Mouse (Mus musculus) MEL (cell line): ENCODE measurements around the gene Slc38a2. TPM values are rescaled to one million over a fixed set of nuclear protein-coding genes. Genes with fewer than 3 reads are reported as not detected.

Source experiments
- DNase-seq: peaks from one replicate; pipeline ENCODE4 v3.0.0; 2011; ENCODE audit warnings: low read depth, low spot score
- H3K27ac ChIP-seq: 2 replicates; pipeline ENCODE4 v1.5.1; 2012; ENCODE audit warnings: low read depth, mild to moderate bottlenecking, control low read depth, low read length, moderate library complexity; ENCODE audit not compliant: control insufficient read depth
- H3K27me3 ChIP-seq, 2 experiments: fragments of 150-350 bp in 1 of 2; sonication (generic) in 1 of 2; 2 replicates each; pipeline ENCODE4 v1.6.1; 2012; ENCODE audit warnings: low read length in 2 of 2, mild to moderate bottlenecking in 2 of 2, improper control_type of control experiment in 1 of 2, moderate library complexity in 1 of 2; ENCODE audit not compliant: insufficient read depth in 2 of 2, control insufficient read depth in 1 of 2
- H3K36me3 ChIP-seq, 2 experiments: 2 replicates each; pipeline ENCODE4 v1.6.1; 2012 to 2014; ENCODE audit warnings: low read length in 2 of 2, improper control_type of control experiment in 1 of 2, inconsistent platforms in 1 of 2, mild to moderate bottlenecking in 1 of 2; ENCODE audit not compliant: insufficient read depth in 2 of 2, control insufficient read depth in 1 of 2
- H3K4me1 ChIP-seq, 2 experiments: fragments of 150-350 bp in 1 of 2; sonication (generic) in 1 of 2; 2 replicates each; pipeline ENCODE4 v1.6.1; 2012; ENCODE audit warnings: low read length in 2 of 2, improper control_type of control experiment in 1 of 2, mild to moderate bottlenecking in 1 of 2; ENCODE audit not compliant: insufficient read depth in 2 of 2, control insufficient read depth in 1 of 2
- H3K4me3 ChIP-seq, 2 experiments: fragments of 150-350 bp in 1 of 2; sonication (generic) in 1 of 2; 2 replicates each; pipeline ENCODE4 v1.5.1; 2012; ENCODE audit warnings: low read depth in 2 of 2, low read length in 2 of 2, mild to moderate bottlenecking in 2 of 2, moderate library complexity in 2 of 2, control low read depth in 1 of 2, improper control_type of control experiment in 1 of 2; ENCODE audit not compliant: control insufficient read depth in 1 of 2, insufficient read depth in 1 of 2
- H3K79me2 ChIP-seq: 2 replicates; pipeline ENCODE4 v1.6.1; 2012; ENCODE audit warnings: mild to moderate bottlenecking, low read length, moderate library complexity; ENCODE audit not compliant: control insufficient read depth, poor library complexity, insufficient read depth
- H3K9ac ChIP-seq: 2 replicates; pipeline ENCODE4 v1.6.1; 2012; ENCODE audit warnings: low read depth, mild to moderate bottlenecking, control low read depth, low read length, moderate library complexity; ENCODE audit not compliant: control insufficient read depth, poor library complexity, severe bottlenecking
- H3K9me3 ChIP-seq: fragments of 150-350 bp; sonication (generic); replicated peaks from 2 replicates; pipeline ENCODE4 v1.6.1; 2012; ENCODE audit warnings: mild to moderate bottlenecking, low read length, improper control_type of control experiment, moderate library complexity; ENCODE audit not compliant: insufficient read depth
- CHD1 ChIP-seq: IDR thresholded peaks from 2 replicates; pipeline ENCODE4 v1.6.1; 2012; ENCODE audit warnings: low read depth, mild to moderate bottlenecking, inconsistent platforms, low read length, improper control_type of control experiment
- CHD2 ChIP-seq: IDR thresholded peaks from 2 replicates; pipeline ENCODE4 v1.6.1; 2011; ENCODE audit warnings: low read length, improper control_type of control experiment
- ETS1 ChIP-seq: IDR thresholded peaks from 2 replicates; pipeline ENCODE4 v1.6.1; 2012; ENCODE audit warnings: low read depth, mild to moderate bottlenecking, inconsistent platforms, low read length, improper control_type of control experiment, moderate library complexity
- JUND ChIP-seq: IDR thresholded peaks from 2 replicates; pipeline ENCODE4 v1.6.1; 2011; ENCODE audit warnings: low read depth, mild to moderate bottlenecking, improper control_type of control experiment, low read length
- MXI1 ChIP-seq: IDR thresholded peaks from 2 replicates; pipeline ENCODE4 v1.6.1; 2011; ENCODE audit warnings: mild to moderate bottlenecking, low read depth, low read length, improper control_type of control experiment
- POLR2A ChIP-seq, 2 experiments: IDR thresholded peaks; 2 replicates each; pipeline ENCODE4 v1.6.1; 2011 to 2012; ENCODE audit warnings: low read length in 2 of 2, mild to moderate bottlenecking in 2 of 2, control low read depth in 1 of 2, improper control_type of control experiment in 1 of 2, low read depth in 1 of 2, moderate library complexity in 1 of 2; ENCODE audit not compliant: control insufficient read depth in 1 of 2, insufficient read depth in 1 of 2, poor library complexity in 1 of 2
- POLR2AphosphoS2 ChIP-seq: IDR thresholded peaks from 2 replicates; pipeline ENCODE4 v1.6.1; 2011; ENCODE audit warnings: low read length, improper control_type of control experiment
- POLR2AphosphoS5 ChIP-seq: IDR thresholded peaks from 2 replicates; pipeline ENCODE4 v1.6.1; 2012; ENCODE audit warnings: low read depth, borderline replicate concordance, mild to moderate bottlenecking, inconsistent platforms, low read length, moderate library complexity, mixed read lengths
- SIN3A ChIP-seq: IDR thresholded peaks from 2 replicates; pipeline ENCODE4 v1.6.1; 2012; ENCODE audit warnings: low read length, improper control_type of control experiment, inconsistent platforms
- TBP ChIP-seq: IDR thresholded peaks from 2 replicates; pipeline ENCODE4 v1.8.0; 2011; ENCODE audit warnings: low read depth, low read length, improper control_type of control experiment
- USF1 ChIP-seq: IDR thresholded peaks from 2 replicates; pipeline ENCODE4 v1.6.1; 2014; ENCODE audit warnings: low read depth, mild to moderate bottlenecking, inconsistent platforms, low read length, improper control_type of control experiment, moderate library complexity
- ZC3H11A ChIP-seq: IDR thresholded peaks from 2 replicates; pipeline ENCODE4 v1.6.1; 2012; ENCODE audit warnings: low read depth, mild to moderate bottlenecking, inconsistent platforms, low read length, improper control_type of control experiment
- ZMIZ1 ChIP-seq: IDR thresholded peaks from 2 replicates; pipeline ENCODE4 v1.6.1; 2012; ENCODE audit warnings: low read depth, mild to moderate bottlenecking, inconsistent platforms, low read length, improper control_type of control experiment, moderate library complexity
- ZNF384 ChIP-seq: IDR thresholded peaks from 2 replicates; pipeline ENCODE4 v1.6.1; 2012; ENCODE audit warnings: low read depth, mild to moderate bottlenecking, inconsistent platforms, low read length, improper control_type of control experiment
- polyA plus RNA-seq, 2 experiments: library from polyadenylated mRNA; stranded (reverse) in 1 of 2; unstranded in 1 of 2; fragments of >175 nt in 1 of 2; fragments of >200 nt in 1 of 2; gene quantifications; 2 replicates each; pipeline versions ENCODE4 v1.2.1 to v1.2.4; 2012; ENCODE audit warnings: low replicate concordance in 2 of 2, low read depth in 1 of 2; ENCODE audit not compliant: insufficient read length in 2 of 2, insufficient read depth in 1 of 2, missing spikeins in 1 of 2
- total RNA-seq: library from RNA; depleted of rRNA; stranded (reverse); fragments of 300-350 nt; gene quantifications from 2 replicates; pipeline ENCODE4 v1.2.3, GENCODE M21; 2012

The Slc38a2 gene
- total and polyA plus RNA-seq, 3 experiments, result 80.6 to 590 (median 177) TPM

DNA sequence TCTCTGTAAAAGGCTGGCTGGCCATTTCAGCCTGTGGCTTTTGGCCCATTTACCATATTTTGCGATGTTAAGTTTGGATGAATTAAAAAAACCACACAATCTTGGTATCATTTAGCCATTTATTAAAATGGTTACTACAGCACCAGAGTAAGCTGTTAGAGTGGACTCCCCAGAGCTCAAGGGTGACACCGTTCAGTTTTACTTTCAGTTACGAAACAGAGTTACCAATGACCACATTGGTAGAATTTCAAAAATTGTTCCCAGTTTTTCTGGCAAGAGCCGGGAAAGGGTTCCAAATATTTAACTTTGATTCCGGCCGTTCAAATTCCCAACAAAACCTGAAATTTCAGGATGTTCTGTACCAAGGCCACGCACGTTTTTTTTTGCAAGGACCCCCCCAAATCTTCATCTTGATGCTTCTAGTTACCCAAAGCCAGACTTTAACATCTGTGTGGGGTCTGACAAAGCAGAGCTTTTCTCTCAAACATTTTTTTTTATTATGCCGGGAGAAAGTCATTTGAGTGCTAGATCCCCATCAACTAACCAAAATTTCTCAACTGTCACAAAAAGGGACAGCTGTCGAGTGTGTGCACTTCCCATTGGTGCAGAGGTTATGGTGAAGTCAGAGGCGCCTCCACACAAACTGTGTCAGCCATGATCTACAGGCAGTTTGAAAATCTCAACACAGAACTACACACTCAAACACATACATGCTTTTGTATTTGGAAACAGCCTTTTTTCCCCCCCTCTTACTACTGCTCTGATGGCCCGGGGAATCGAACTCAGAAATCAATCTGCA, 2.8 kb downstream of the Slc38a2 start:
- Histone ChIP-seq H3K4me3 (peak overlapping the region; percentile 74 to 86), H3K4me1 (peaks cover 8 to 39% of the 10 kb centered on the region in 2 experiments; a peak in 3 of 4 replicates), H3K27me3 (no peaks in the 10 kb centered on the region), H3K36me3 (peaks cover 63 to 68% of the 10 kb centered on the region in 2 experiments), H3K9me3 (no peaks in the 10 kb centered on the region), H3K9ac (peak overlapping the region; percentile 98), H3K27ac (peak overlapping the region; percentile 91; the same call in 1 of the 2 replicates), H3K79me2 (peaks cover 75% of the 10 kb centered on the region)
- TF ChIP-seq ZC3H11A (no peak), ZNF384 (0 out of 2 replicates have a peak, but pooled peaks have one; percentile 36), USF1 (no peak), SIN3A (0 out of 2 replicates have a peak, but pooled peaks have one; percentile 58), POLR2AphosphoS5 (no peak), JUND (no peak), MXI1 (0 out of 2 replicates have a peak, but pooled peaks have one; percentile 12), POLR2AphosphoS2 (no peak), CHD2 (no peak), POLR2A (IDR thresholded peaks at IDR 0.05; ENCODE audit: control insufficient read depth in 1 of 2, insufficient read depth in 1 of 2, low read depth in 1 of 2, low read length in 2 of 2, poor library complexity in 1 of 2) (peak in 1 of 2 experiments; percentile 29; a peak in 1 of 4 replicates)
- DNase-seq, result peak; percentile 62

DNA sequence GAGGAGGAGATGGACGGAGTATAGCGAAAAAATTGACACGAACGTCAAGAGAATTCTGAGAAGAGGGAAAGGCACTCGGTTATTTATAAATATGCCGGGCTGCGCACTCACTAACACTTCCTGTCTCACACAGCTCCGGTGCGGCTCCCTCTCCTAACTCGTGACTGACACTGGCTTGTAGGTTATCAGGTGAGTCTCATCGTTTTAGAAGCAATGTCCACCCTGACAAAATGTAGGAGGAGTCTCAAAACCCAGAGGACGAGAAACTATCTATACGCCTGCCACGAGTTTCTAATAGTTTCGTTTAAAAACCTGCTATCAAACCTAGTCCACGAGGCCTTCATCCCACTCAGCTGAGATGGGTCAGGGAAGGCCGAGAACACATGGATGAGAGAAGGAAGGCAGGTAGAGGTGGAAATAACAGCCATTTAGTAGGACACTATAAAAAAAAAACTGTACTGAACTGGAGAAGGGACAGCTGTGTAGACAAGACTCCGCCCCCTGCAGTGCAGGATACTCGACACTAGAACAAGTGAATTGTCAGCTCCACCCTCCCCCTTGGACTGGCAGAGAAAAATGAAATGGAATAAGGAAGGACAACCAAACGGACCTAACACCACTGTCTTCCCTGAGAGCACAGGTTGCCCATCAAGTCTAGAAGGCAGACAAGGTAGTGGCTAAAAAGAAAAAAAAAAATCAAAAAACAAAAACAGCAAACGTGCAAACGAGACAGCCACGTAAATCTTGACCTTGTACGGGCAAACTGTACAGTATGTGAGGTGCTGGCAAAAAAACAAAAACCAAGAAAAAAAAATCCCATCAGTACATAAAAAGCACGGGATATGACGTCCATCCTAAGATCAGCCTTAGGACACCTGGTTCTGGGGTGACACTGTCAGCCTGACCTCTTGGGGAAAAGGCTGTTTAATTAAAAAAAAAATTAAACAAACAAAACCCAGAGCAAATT, 3.8 kb downstream of the Slc38a2 start:
- H3K9ac ChIP-seq, result peak overlapping the region; percentile 98
- no peaks in the 10 kb centered on the region for H3K9me3 ChIP-seq
- peaks cover 75% of the 10 kb centered on the region for H3K79me2 ChIP-seq
- peaks cover 69 to 77% of the 10 kb centered on the region in 2 experiments for H3K36me3 ChIP-seq
- peak overlapping the region; percentile 27 for H3K27ac ChIP-seq
- TF ChIP-seq ETS1 (peak; percentile 32; the same call in 1 of the 2 replicates), POLR2A (IDR thresholded peaks at IDR 0.05; ENCODE audit: control insufficient read depth in 1 of 2, insufficient read depth in 1 of 2, low read depth in 1 of 2, low read length in 2 of 2, poor library complexity in 1 of 2) (peak in 1 of 2 experiments; percentile 35; a peak in 2 of 4 replicates), CHD1 (peak; percentile 96; the same call in 1 of the 2 replicates), POLR2AphosphoS2 (peak; percentile 20), ZMIZ1 (0 out of 2 replicates have a peak, but pooled peaks have one; percentile 44), ZNF384 (peak; percentile 56), SIN3A (no peak; the same call in 1 of the 2 replicates), TBP (no peak)
- H3K4me3 ChIP-seq, result peak overlapping the region; percentile 74 to 86
- H3K4me1 ChIP-seq, result peaks cover 8 to 42% of the 10 kb centered on the region in 2 experiments; a peak in 3 of 4 replicates
- no peaks in the 10 kb centered on the region for H3K27me3 ChIP-seq
- DNase-seq, result peak; percentile 76
